Mouse (Mus musculus): ENCODE measurements around the gene Gm12216. TPM values are rescaled to one million over a fixed set of nuclear protein-coding genes. Genes with fewer than 3 reads are reported as not detected.

Gene Gm12216
- total RNA-seq, 2 experiments from 2014 or later = 3.5 to 4.0 TPM

GRCm38 (mm10) chr11:53737573-53737946 lies 121.5 kb downstream of the Gm12216 start:
- peak; percentile 51 for DNase-seq

DNA sequence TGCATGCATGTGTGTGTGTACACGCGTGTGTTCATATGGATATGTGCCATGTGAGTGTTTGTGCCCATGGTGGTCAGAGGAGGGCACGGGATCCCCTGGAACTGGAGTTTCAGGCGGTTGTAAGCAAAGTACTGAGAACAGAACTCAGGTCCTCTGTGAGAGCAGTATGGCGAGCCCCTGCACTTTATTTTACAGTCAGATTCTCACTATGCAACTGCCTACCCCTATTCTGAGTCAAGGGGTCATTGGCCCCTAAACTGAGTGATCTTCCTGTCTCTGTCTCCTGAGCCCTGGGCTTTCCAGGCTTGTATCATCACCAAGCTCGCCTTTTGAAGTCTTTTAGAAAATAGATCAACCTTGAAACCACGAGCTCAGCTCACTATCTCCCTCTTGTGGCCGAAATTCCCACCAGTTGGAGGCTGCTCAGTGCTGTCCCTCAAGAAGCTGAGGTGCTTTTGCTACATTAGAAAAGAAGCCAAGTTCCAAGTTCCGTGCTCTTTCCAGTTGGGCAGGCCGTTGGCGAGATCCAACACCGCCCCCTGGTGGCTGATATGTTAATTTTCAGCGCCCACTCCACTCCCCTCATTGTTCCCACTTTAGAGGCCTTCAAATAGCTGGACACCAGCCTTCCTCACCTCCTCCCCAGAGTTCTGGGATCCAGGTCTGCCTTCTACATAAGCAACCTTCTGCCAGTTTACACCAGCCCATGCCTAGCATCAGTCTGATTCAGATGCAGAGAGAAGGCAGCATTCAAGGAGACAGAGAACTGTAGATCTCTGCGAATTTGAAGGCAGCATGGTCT lies 122.1 kb downstream of the Gm12216 start:
- peak; percentile 78 for DNase-seq

GRCm38 (mm10) chr11:53735682-53736245 lies 123.3 kb downstream of the Gm12216 start:
- DNase-seq = peak; percentile 44

DNA sequence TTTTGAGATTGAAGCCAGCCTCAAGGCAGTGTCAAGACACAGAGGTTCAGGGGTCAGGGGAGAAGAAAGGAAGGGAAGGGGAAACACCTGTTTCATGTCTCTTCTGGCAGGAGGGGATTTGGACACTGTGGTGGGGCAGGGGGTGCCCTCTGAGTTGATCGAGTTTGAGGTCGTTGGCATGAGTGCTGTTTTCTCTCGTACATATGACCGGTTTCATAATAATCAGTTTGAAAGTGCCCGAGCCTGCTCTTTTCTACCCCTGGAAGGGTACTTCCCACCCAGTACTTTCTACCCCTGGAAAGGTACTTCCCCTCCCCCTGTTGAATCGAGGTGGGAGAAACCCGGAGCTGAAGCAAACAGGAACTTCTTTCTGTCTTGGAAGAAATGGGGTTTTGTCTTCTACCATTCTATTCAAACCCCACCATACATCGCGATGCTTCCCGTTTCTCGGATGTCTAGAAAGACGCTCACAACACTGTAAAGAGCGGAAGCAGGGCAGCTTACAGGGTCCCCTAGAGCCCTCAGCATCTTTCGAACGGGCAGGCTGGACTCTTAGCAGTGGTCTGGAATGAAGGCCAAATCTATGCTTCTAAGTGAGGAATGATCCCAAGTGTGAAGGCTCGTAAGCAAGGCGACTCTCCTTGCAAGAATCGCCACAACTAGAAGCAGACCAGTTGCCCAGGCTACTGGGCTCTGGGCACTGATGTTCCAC lies 123.9 kb downstream of the Gm12216 start:
- no peak for DNase-seq

DNA sequence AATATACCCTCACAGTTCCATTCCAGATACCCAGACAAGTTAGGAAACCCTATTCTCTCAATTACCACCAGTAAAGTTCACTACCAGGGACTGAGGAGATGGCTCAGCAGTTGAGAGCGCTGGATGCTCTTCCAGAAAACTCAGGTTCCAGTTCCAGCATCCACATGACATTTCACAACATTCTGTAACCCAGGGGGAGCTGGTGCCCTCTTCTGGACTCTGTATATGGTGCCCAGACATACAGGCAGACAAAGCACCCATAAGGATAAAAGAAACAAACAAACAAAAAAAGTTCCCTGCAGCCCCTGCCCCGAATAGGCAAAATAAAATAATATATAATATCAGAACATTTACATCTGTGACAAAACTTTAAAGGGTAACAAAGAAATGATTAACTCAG lies 124.6 kb downstream of the Gm12216 start:
- DNase-seq = no peak

DNA sequence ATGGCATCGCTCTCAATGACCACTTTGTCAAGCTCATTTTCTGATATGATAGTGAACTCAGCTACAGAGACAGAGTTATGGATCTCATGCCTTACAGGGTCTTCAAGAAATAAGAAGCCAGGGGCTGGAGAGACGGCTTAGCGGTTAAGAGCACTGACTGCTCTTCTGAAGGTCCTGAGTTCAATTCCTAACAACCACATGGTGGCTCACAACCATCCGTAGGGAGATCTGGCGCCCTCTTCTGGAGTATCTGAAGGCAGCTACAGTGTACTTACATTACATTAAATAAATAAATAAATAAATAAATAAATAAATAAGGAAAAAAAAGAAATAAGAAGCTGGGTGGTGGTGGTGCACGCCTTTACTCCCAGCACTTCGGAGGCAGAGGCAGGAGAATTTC lies 125.2 kb downstream of the Gm12216 start:
- no peak for DNase-seq

Small RNA genes within 50 kb of the gene (microRNA-seq; reads per million reads assigned to microRNA genes)
- gene Mir7671 = 0 reads per million in 2 experiments

Other genes starting within 250 kb of the Gm12216 start
- gene Il4, start 240.6 kb downstream of the Gm12216 start, total RNA-seq (2021) = not detected
- not detected for gene Il13, start 224.6 kb downstream of the Gm12216 start, total RNA-seq (2021)
- gene Rad50, start 151.9 kb downstream of the Gm12216 start, total RNA-seq (2021) = 10 to 100 TPM in 1 of 2 experiments, 1 to 10 TPM in 1; 7.9 to 10.1 TPM
- not detected for gene Il5, start 138.5 kb downstream of the Gm12216 start, total RNA-seq (2021)
- 10 to 100 TPM in 1 of 2 experiments, 1 to 10 TPM in 1; 9.4 to 13.7 TPM for gene Irf1, start 89.2 kb downstream of the Gm12216 start, total RNA-seq (2021)
- gene Gm17334, start 86.1 kb downstream of the Gm12216 start, total RNA-seq (2021) = under 1 TPM; 0.26 to 0.70 TPM
- gene Slc22a5, start 32.4 kb upstream of the Gm12216 start, total RNA-seq (2021) = 10 to 100 TPM in 1 of 2 experiments, 1 to 10 TPM in 1; 7.4 to 10.7 TPM
- 1 to 10 TPM; 1.7 to 2.6 TPM for gene Slc22a21, start 121.1 kb upstream of the Gm12216 start, total RNA-seq (2021)
- gene Slc22a4, start 168.8 kb upstream of the Gm12216 start, total RNA-seq (2021) = 1 to 10 TPM; 1.4 to 2.8 TPM
- gene Pdlim4, start 209.8 kb upstream of the Gm12216 start, total RNA-seq (2021) = 10 to 100 TPM; 26.0 to 37.9 TPM
- gene P4ha2, start 240.8 kb upstream of the Gm12216 start, total RNA-seq (2021) = 10 to 100 TPM; 21.1 to 27.7 TPM

Data from gastrocnemius, postnatal 10 days (tissue).